Mouse (Mus musculus) midbrain, embryonic 15.5 days (tissue): Measurements from ENCODE around the gene Sgf29. TPM values are rescaled to one million over a fixed set of nuclear protein-coding genes. Genes with fewer than 3 reads are reported as not detected.
"Not testable (repeated sequence)": the region's sequence is repeated elsewhere in the genome, so short reads cannot be mapped to it uniquely, and the experiment has no call there.

Experiments
- ATAC-seq: fragments of 200-750 bp; cut with Nextera tagmentation; replicated peaks from 2 replicates; pipeline ENCODE4 v1.8.0; 2017; ENCODE audit warnings: moderate TSS enrichment
- H3K27ac ChIP-seq: fragments of 300-500 bp; sonication (generic); 2 replicates; pipeline ENCODE4 v1.5.1; 2015; ENCODE audit warnings: mild to moderate bottlenecking, inconsistent platforms
- H3K27me3 ChIP-seq: fragments of 300-500 bp; sonication (generic); replicated peaks from 2 replicates; pipeline ENCODE4 v1.6.1; 2015; ENCODE audit warnings: inconsistent platforms
- H3K36me3 ChIP-seq: fragments of 300-500 bp; sonication (generic); replicated peaks from 2 replicates; pipeline ENCODE4 v1.6.1; 2015; ENCODE audit warnings: inconsistent platforms
- H3K4me1 ChIP-seq: fragments of 300-500 bp; sonication (generic); 2 replicates; pipeline ENCODE4 v1.6.1; 2015; ENCODE audit warnings: inconsistent platforms
- H3K4me2 ChIP-seq: fragments of 300-500 bp; sonication (generic); 2 replicates; pipeline ENCODE4 v1.6.1; 2015; ENCODE audit warnings: inconsistent platforms, mild to moderate bottlenecking, moderate library complexity
- H3K4me3 ChIP-seq: fragments of 300-500 bp; sonication (generic); 2 replicates; pipeline ENCODE4 v1.5.1; 2015; ENCODE audit warnings: mild to moderate bottlenecking, inconsistent platforms
- H3K9ac ChIP-seq: fragments of 300-500 bp; sonication (generic); 2 replicates; pipeline ENCODE4 v1.6.1; 2015; ENCODE audit warnings: mild to moderate bottlenecking, inconsistent platforms
- H3K9me3 ChIP-seq: fragments of 300-500 bp; sonication (generic); 2 replicates; pipeline ENCODE4 v1.6.1; 2016; ENCODE audit warnings: inconsistent platforms
- WGBS: fragments of 180-500 bp; shearing (Covaris S2); methylation state at CpG from one replicate; pipeline ENCODE4 v1.1.7; 2015; ENCODE audit warnings: mixed read lengths; 5-methylcytosine and 5-hydroxymethylcytosine counted together
- polyA plus RNA-seq: library from polyadenylated mRNA; unstranded; fragments of >200 nt; fragmentation: Nextera tagmentation; extraction: Ambion mirVana; gene quantifications from 2 replicates; pipeline ENCODE4 v1.2.1, GENCODE M21; 2015

The Sgf29 gene
- polyA plus RNA-seq, 1 experiment from 2014 or later, result 62.3 TPM

DNA sequence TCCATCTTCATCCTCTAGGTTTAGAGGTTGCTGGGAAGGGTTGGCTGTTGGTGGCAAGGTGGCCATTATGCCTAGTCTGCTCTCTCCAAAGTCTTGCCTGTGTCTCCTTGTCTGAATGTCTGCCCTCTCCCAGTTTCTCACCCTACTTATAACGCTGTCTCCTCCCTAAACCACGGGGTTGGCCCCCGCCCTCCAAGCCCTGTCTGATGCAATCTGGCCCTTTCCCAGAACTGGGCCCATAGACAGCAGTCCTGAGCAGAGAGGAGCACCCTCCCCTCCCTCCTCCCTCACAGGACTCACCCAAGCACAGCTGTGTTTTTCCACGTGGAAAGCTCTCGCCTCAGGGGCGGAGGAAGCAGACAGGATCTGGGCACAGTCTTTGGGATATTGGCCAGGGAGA lies 23.7 kb upstream of the Sgf29 start:
- Histone ChIP-seq H3K27me3 (no peaks in the 10 kb centered on the region), H3K4me1 (no peaks in the 10 kb centered on the region), H3K9me3 (no peaks in the 10 kb centered on the region), H3K4me3 (no peak overlapping the region), H3K9ac (no peak overlapping the region), H3K4me2 (no peak overlapping the region), H3K36me3 (no peaks in the 10 kb centered on the region), H3K27ac (no peak overlapping the region)
- WGBS, result 63% methylated on average over 6 of the region's 6 CpGs
- ATAC-seq, result no peak

DNA sequence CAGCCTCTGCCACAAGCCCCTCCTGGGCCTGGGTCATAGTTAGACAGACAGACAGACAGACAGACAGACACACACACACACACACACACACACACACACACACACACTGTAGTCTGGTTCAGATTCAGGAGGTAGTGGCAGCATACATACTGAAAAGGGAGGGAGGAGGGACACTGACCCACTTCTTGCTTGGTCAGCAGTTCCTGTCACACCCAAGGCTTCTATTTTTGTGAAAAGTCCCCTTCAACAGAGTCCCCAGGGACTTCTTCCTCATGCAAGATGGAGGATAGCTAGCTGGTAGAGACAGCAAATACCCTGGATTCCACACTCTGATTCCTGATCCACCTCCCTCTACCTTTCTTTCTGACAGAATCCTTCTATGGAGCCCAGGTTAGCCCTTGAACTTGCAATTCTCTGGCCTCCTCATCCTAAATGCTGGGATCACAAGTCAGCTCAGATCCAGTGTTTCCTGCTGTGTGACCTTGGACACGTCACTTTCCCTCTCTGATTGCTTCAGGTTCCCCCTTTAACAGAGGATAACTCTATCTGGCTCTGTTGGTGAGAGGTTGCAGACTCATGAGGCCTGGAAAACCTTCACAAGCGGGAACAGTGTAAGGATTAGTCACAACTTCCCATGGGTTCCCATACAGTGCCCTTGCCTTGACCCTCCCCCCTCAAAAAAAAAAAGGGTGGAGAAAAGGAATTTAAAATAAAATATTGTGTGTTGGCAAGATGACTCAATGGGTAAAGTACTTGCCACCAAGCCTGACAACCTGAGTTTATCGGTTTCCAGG lies 23.1 kb upstream of the Sgf29 start:
- no peak for ATAC-seq
- H3K27me3 ChIP-seq, result no peaks in the 10 kb centered on the region
- H3K4me2 ChIP-seq, result no peak overlapping the region
- H3K36me3 ChIP-seq, result no peaks in the 10 kb centered on the region
- H3K4me1 ChIP-seq, result no peaks in the 10 kb centered on the region
- no peak overlapping the region for H3K9ac ChIP-seq
- no peaks in the 10 kb centered on the region for H3K9me3 ChIP-seq
- H3K4me3 ChIP-seq, result no peak overlapping the region
- 76% methylated on average over 3 of the region's 3 CpGs for WGBS
- no peak overlapping the region for H3K27ac ChIP-seq

DNA sequence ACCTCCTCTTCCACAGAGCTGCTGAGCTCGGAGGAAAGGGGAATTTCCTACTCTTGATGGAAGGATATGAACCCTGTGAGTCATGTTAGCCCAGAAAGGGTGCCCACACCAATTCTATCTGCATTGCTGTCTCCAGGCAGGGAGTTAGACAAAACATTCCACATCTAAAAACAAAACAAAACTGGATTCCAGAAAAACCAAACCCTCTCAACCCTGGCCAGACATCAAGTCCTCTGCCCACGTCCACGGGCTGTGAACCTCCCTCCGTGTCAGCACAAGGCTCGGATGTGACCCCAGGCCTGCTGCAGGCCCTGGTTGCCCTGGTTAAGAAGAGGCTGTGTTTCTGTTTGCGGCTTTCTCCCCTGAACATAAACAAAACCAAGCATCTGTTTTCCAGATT lies 21.0 kb upstream of the Sgf29 start:
- Histone ChIP-seq H3K27me3 (no peaks in the 10 kb centered on the region), H3K9me3 (no peaks in the 10 kb centered on the region), H3K27ac (no peak overlapping the region), H3K36me3 (no peaks in the 10 kb centered on the region), H3K4me3 (no peak overlapping the region), H3K4me2 (no peak overlapping the region), H3K9ac (no peak overlapping the region), H3K4me1 (no peaks in the 10 kb centered on the region)
- WGBS, result 76% methylated on average over 6 of the region's 6 CpGs
- no peak for ATAC-seq

DNA sequence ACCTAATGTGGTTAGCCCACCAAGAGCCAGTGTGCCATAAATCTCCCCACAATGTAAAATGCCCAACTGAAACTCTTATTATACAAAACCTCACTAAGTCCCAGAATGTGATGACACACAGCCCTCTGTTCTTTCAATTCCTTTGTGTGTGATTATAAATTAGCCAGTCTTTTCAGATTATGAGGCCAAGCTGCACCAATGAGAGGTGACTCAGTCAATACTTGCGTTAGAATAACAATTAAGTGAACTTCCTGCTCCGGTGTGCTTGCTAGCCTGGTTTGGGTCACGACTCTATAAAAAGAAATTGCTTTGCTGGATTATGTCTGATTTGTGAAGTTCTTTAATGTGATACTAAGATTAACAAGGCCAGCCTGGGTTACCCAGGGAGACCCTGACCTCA lies 19.2 kb upstream of the Sgf29 start:
- Histone ChIP-seq H3K36me3 (no peaks in the 10 kb centered on the region), H3K9me3 (no peaks in the 10 kb centered on the region), H3K4me3 (no peak overlapping the region), H3K27me3 (no peaks in the 10 kb centered on the region), H3K4me2 (no peak overlapping the region), H3K9ac (no peak overlapping the region), H3K27ac (no peak overlapping the region), H3K4me1 (no peaks in the 10 kb centered on the region)
- 31% methylated on average over 3 of the region's 3 CpGs for WGBS
- ATAC-seq, result no peak

DNA sequence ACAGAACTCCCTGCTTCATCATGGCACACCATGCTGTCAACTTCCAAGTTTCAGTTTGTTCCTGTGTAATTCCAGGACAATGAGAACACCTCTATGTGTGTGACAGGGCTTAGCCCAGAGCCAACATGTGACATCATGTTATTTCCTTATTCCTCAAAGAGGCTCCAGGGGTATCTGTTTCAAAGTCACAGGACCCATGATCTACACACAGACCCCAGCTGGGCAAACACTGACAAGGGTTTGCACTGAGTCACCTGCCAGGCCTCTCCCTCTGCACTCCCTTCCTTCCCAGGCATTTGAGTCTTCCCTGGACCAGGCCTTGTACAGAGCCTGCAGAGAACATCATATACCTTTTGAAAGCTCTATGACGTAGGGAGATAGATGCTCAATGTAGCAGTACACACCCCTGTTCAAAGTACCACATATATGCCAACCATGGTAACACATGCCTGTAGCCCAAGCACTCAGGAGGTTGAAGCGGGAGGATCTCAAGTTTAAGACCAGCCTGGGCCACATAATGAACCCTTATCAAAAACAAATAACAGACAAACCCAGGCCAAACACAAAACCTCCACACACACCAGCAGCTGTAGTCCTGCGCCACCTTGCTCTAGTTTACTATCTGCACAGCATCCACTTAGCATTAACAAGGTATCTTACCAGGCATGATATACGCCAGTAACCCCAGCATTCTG lies 18.1 kb upstream of the Sgf29 start, which contains the start of gene Nupr1:
TSS of gene Nupr1 (minus strand) at position 38 of the 695 bp plus-strand sequence.
- ATAC-seq, result no peak
- H3K9me3 ChIP-seq, result no peaks in the 10 kb centered on the region
- H3K27me3 ChIP-seq, result no peaks in the 10 kb centered on the region
- H3K36me3 ChIP-seq, result no peaks in the 10 kb centered on the region
- WGBS, result 88% methylated on average over 4 of the region's 4 CpGs
- H3K4me1 ChIP-seq, result no peaks in the 10 kb centered on the region
- no peak within 1 kb of the TSS for H3K4me3 ChIP-seq
- H3K4me2 ChIP-seq, result no peak within 1 kb of the TSS
- no peak within 1 kb of the TSS for H3K27ac ChIP-seq
- no peak within 1 kb of the TSS for H3K9ac ChIP-seq

DNA sequence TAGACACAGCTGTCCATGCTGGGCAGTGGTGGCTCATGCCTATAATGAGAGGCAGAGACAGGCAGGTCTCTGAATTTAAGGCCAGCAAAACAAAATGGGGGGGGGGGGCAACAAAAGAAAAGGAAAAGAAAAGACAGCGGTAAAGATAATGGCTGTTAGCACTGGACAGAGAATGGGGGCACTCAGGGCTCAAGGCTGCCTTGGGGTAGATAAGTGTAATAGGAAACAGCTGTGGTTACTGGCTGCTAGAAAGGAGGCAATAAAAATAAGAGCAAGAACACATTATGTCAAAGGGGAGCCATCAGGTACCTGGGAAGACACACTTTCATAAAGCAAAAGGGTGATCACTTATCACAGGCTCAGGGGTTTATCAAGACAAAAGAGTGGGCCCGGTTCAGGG lies 16.6 kb upstream of the Sgf29 start:
- 87% methylated on average over 2 of the region's 2 CpGs for WGBS
- no peak overlapping the region for H3K4me3 ChIP-seq
- H3K4me2 ChIP-seq, result no peak overlapping the region
- H3K36me3 ChIP-seq, result no peaks in the 10 kb centered on the region
- H3K27me3 ChIP-seq, result no peaks in the 10 kb centered on the region
- H3K9ac ChIP-seq, result no peak overlapping the region
- H3K9me3 ChIP-seq, result no peaks in the 10 kb centered on the region
- H3K4me1 ChIP-seq, result no peaks in the 10 kb centered on the region
- no peak overlapping the region for H3K27ac ChIP-seq
- no peak for ATAC-seq

DNA sequence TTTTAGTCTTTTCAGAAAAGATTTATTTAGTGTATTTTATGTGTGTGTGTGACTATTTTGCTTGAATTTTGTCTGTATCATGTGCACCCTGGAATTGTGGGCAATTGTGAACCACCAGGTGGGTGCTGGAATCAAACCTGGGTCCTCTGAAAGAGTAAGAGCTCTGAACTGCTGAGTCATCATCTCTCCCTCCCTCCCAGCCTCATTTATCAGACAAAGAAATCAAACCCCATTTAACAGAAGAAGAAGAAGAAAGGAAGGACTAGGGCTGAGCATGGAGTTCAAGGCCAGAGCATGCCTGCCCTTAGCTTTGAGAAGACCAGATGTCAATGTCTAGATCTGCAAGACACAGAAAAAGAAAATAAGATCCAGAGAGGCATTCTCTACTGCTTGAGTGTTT lies 13.7 kb upstream of the Sgf29 start:
- no peak overlapping the region for H3K9ac ChIP-seq
- no peak overlapping the region for H3K27ac ChIP-seq
- H3K36me3 ChIP-seq, result no peaks in the 10 kb centered on the region
- no peak for ATAC-seq
- H3K4me2 ChIP-seq, result no peak overlapping the region
- no peak overlapping the region for H3K4me3 ChIP-seq
- H3K27me3 ChIP-seq, result no peaks in the 10 kb centered on the region
- no peaks in the 10 kb centered on the region for H3K9me3 ChIP-seq
- H3K4me1 ChIP-seq, result no peaks in the 10 kb centered on the region

DNA sequence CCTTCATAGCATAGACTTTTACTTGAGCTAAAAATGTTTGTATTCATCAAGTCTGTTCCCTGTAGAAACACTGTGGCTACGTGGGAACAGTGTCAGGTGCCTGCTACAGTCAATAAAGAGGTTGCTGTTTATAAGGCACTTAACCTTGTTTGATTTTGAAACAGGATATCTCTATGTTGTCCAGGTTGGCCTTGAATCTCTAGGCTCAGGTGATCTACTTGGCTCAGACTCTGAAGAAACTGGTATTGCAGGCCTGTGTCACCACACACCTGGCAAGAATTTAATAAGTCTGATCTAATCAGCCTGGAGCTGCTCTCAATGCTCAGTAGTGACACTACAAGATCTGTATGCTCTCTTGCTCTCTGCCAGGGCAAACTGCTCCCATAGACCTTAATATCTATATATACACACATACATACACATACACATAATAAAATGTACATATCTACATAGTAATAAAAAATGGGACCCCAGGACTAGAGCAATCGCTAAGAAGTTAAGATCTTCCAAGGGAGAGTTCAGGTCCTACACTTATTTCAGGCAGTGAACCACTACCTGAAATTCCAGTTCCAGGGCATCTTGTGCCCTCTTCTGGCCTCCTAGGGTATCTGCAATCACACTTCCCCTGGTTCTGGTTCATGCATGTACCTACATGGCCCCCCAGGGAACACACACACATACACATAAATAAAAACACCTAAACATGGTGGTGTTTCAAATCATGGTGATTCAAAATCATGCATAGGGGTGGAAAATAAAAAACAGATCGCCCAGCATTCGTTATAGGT lies 12.2 kb upstream of the Sgf29 start:
- no peak for ATAC-seq
- H3K36me3 ChIP-seq, result no peaks in the 10 kb centered on the region
- no peaks in the 10 kb centered on the region for H3K9me3 ChIP-seq
- no peak overlapping the region for H3K4me2 ChIP-seq
- H3K9ac ChIP-seq, result no peak overlapping the region
- no peaks in the 10 kb centered on the region for H3K4me1 ChIP-seq
- H3K27me3 ChIP-seq, result no peaks in the 10 kb centered on the region
- H3K4me3 ChIP-seq, result no peak overlapping the region
- H3K27ac ChIP-seq, result no peak overlapping the region
- 20% methylated on average over 4 of the region's 4 CpGs for WGBS

DNA sequence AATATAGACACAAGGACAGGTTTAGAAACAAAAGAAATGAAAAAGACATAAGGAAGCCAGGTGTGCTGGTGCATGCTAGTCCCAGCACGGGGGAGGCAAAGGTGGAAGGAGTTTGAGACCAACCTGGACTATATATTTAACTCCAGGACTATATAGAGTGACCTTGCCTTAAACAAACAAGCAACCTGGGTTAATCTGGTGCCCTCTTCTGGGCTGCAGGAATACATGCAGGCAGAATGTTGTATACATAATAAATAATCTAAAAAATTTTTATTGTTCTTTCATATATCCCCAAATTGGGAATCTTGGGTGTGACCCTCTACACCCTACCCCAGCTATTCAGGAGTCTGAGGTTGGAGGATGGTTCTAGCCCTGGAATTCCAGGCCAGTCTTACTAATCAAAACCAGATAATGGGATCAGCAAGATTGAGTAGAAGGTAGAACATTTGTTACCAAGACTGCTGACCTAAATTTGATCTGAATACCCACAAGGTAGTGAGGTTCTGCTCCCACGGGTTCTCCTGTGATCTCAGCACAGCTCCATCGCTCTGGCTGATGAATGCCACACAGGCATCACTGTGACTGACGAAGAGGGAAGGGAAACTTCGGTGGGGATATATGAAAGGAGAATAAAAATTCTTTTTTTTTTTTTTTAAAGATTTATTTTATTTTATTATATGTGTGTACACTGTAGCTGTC lies 6.4 kb upstream of the Sgf29 start:
- H3K27ac ChIP-seq, result no peak overlapping the region
- no peak for ATAC-seq
- no peaks in the 10 kb centered on the region for H3K4me1 ChIP-seq
- no peaks in the 10 kb centered on the region for H3K27me3 ChIP-seq
- H3K4me3 ChIP-seq, result no peak overlapping the region
- no peak overlapping the region for H3K4me2 ChIP-seq
- 74% methylated on average over 5 of the region's 5 CpGs for WGBS
- no peaks in the 10 kb centered on the region for H3K9me3 ChIP-seq
- no peak overlapping the region for H3K9ac ChIP-seq
- no peaks in the 10 kb centered on the region for H3K36me3 ChIP-seq

DNA sequence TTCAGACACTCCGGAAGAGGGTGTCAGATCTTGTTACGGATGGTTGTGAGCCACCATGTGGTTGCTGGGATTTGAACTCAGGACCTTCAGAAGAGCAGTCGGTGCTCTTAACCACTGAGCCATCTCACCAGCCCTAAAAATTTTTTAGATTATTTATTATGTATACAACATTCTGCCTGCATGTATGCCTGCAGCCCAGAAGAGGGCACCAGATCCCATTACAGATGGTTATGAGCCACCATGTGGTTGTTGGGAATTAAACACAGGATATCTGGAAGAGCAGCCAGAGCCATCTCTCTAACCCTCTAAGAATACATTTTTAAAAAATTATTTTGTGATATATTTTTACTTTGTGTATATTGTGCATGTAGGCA lies 5.9 kb upstream of the Sgf29 start:
- WGBS, result 55% methylated on average over 3 of the region's 3 CpGs
- not testable (repeated sequence) for ATAC-seq, H3K36me3 ChIP-seq, H3K27ac ChIP-seq, H3K27me3 ChIP-seq, H3K4me3 ChIP-seq, H3K4me1 ChIP-seq, H3K9me3 ChIP-seq, H3K9ac ChIP-seq, H3K4me2 ChIP-seq

DNA sequence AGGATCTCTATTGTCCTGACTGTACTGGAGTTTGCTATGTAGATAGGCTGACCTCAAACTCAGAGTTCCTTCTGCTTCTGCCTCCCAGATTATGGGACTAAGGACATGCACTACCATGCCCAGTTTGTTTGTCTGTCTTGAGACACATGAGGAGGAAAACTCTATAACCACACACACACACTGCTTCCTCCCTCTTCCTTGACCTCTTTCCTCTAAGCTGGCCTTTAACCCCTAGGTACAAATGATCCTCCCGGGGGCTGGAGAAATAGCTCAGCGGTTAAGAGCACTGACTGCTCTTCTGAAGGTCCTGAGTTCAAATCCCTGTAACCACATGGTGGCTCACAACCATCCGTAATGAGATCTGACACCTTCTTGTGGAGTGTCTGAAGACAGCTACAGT lies 4.8 kb upstream of the Sgf29 start:
- ATAC-seq, result no peak
- 74% methylated on average over 3 of the region's 3 CpGs for WGBS
- H3K36me3 ChIP-seq, result no peaks in the 10 kb centered on the region
- no peaks in the 10 kb centered on the region for H3K9me3 ChIP-seq
- peaks cover 7% of the 10 kb centered on the region; the same call in 1 of the 2 replicates for H3K4me1 ChIP-seq
- no peak overlapping the region for H3K4me2 ChIP-seq
- no peaks in the 10 kb centered on the region for H3K27me3 ChIP-seq
- no peak overlapping the region for H3K27ac ChIP-seq
- H3K9ac ChIP-seq, result no peak overlapping the region
- no peak overlapping the region for H3K4me3 ChIP-seq

DNA sequence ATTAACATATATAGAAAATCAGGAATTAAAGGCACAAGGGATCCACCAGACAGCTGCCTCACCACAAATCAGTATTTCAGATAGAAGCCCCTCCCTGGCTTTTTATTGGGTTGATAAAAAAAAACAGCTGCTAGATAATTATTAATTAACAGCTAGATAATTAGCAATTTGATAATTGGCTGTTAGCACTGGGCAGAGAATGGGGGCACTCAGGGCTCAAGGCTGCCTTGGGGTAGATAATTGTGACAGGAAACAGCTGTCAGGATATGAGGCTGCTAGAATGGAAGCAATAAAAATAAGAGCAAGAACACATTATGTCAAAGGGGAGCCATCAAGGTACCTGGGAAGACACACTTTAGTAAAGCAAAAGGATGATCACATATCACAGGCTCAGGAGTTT lies 4.2 kb upstream of the Sgf29 start:
- H3K36me3 ChIP-seq, result no peaks in the 10 kb centered on the region
- no peaks in the 10 kb centered on the region for H3K27me3 ChIP-seq
- no peak overlapping the region for H3K4me3 ChIP-seq
- peaks cover 8% of the 10 kb centered on the region; the same call in 1 of the 2 replicates for H3K4me1 ChIP-seq
- ATAC-seq, result no peak
- no peak overlapping the region for H3K4me2 ChIP-seq
- no peaks in the 10 kb centered on the region for H3K9me3 ChIP-seq
- H3K27ac ChIP-seq, result no peak overlapping the region
- H3K9ac ChIP-seq, result no peak overlapping the region
